Mouse (Mus musculus): ENCODE measurements around the gene Ubac2. TPM values are rescaled to one million over a fixed set of nuclear protein-coding genes. Genes with fewer than 3 reads are reported as not detected.

Gene Ubac2
- polyA plus RNA-seq, 1 experiment from 2014 or later = 22.6 TPM

GRCm38 (mm10) chr14:121983009-121983933 is 104.9 kb downstream of the Ubac2 start:
- H3K4me3 ChIP-seq (replicated peaks) = no peak overlapping the region
- 45% methylated on average over 8 of the region's 8 CpGs for WGBS (ENCODE audit: insufficient replicate concordance)
- no peaks in the 10 kb centered on the region for H3K9me3 ChIP-seq (replicated peaks)
- H3K4me2 ChIP-seq = no peak overlapping the region
- H3K27me3 ChIP-seq = no peaks in the 10 kb centered on the region
- peaks cover 33% of the 10 kb centered on the region for H3K4me1 ChIP-seq (replicated peaks)
- DNase-seq (no peak), ATAC-seq (ENCODE audit: low read depth) (peak; percentile 44; the same call in 1 of the 2 replicates)
- no peaks in the 10 kb centered on the region for H3K36me3 ChIP-seq
- H3K9ac ChIP-seq = no peak overlapping the region
- peak overlapping the region; percentile 20; the same call in 1 of the 2 replicates for H3K27ac ChIP-seq

- Histone ChIP-seq H3K27ac (peak overlapping the region; percentile 23; the same call in 1 of the 2 replicates), H3K4me2 (no peak overlapping the region), H3K36me3 (no peaks in the 10 kb centered on the region), H3K9ac (no peak overlapping the region), H3K9me3 (replicated peaks) (no peaks in the 10 kb centered on the region), H3K4me1 (replicated peaks) (peaks cover 49% of the 10 kb centered on the region), H3K27me3 (no peaks in the 10 kb centered on the region), H3K4me3 (replicated peaks) (no peak overlapping the region)
- no peak for ATAC-seq (ENCODE audit: low read depth)
- 16% methylated on average over 3 of the region's 3 CpGs for WGBS (ENCODE audit: insufficient replicate concordance)
- DNase-seq = no peak
Observed at GRCm38 (mm10) chr14:121985477-121985876, 107.1 kb downstream of the Ubac2 start.

DNA sequence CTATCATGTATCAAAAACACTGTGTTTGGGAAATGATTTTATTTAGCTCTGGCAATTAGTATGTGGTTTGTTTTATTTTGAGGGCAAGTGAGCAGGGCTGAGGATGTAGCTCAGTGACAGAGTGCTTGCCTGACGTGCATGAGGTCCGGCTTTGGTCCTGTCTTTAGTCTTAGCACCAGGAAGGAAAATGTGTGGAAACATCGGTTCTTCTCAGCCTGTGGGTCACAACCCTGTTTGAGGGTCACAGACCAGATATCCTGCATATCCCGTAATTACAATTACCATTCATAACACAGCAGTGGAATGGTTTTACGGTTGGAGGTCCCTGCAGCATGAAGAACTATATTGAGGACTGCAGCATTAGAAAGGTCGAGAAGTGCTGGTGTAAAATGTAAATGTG is 107.6 kb downstream of the Ubac2 start:
- peak; percentile 31; the same call in 1 of the 2 replicates for ATAC-seq (ENCODE audit: low read depth)
- Histone ChIP-seq H3K27ac (no peak overlapping the region), H3K9me3 (replicated peaks) (no peaks in the 10 kb centered on the region), H3K36me3 (no peaks in the 10 kb centered on the region), H3K9ac (no peak overlapping the region), H3K4me3 (replicated peaks) (no peak overlapping the region), H3K27me3 (no peaks in the 10 kb centered on the region), H3K4me2 (no peak overlapping the region), H3K4me1 (replicated peaks) (peaks cover 49% of the 10 kb centered on the region)
- DNase-seq = no peak
- WGBS (ENCODE audit: insufficient replicate concordance) = 56% methylated on average over 6 of the region's 6 CpGs

DNA sequence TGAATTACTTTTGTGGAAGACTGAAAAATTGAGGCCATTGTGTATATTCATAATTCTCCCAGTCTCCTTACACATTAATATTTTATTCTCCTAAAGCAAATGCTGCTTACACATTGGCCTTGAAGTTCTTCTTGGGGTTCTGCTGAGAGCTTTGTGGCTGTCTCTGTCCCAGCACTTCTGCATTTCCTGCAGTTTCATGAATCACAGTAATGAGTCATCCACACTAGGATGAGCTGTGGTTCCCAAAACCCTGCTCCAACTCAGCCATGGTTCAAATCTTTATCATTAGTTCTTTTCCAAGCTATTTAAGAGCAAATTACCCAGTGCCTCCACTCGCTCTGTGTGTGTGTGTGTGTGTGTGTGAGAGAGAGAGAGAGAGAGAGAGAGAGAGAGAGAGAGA is 108.9 kb downstream of the Ubac2 start:
- no peak overlapping the region for H3K4me2 ChIP-seq
- H3K9ac ChIP-seq = no peak overlapping the region
- H3K9me3 ChIP-seq (replicated peaks) = no peaks in the 10 kb centered on the region
- peaks cover 48% of the 10 kb centered on the region for H3K4me1 ChIP-seq (replicated peaks)
- ATAC-seq (ENCODE audit: low read depth) (no peak), DNase-seq (no peak)
- no peaks in the 10 kb centered on the region for H3K36me3 ChIP-seq
- no peaks in the 10 kb centered on the region for H3K27me3 ChIP-seq
- H3K4me3 ChIP-seq (replicated peaks) = no peak overlapping the region
- H3K27ac ChIP-seq = no peak overlapping the region
- WGBS (ENCODE audit: insufficient replicate concordance) = 53% methylated on average over 1 of the region's 1 CpGs

GRCm38 (mm10) chr14:121987691-121988090 is 109.3 kb downstream of the Ubac2 start:
- peaks cover 47% of the 10 kb centered on the region for H3K4me1 ChIP-seq (replicated peaks)
- no peak overlapping the region for H3K4me2 ChIP-seq
- H3K36me3 ChIP-seq = no peaks in the 10 kb centered on the region
- no peaks in the 10 kb centered on the region for H3K9me3 ChIP-seq (replicated peaks)
- DNase-seq (no peak), ATAC-seq (ENCODE audit: low read depth) (no peak)
- 71% methylated on average over 4 of the region's 4 CpGs for WGBS (ENCODE audit: insufficient replicate concordance)
- no peak overlapping the region for H3K27ac ChIP-seq
- no peak overlapping the region for H3K4me3 ChIP-seq (replicated peaks)
- H3K9ac ChIP-seq = no peak overlapping the region
- no peaks in the 10 kb centered on the region for H3K27me3 ChIP-seq

DNA sequence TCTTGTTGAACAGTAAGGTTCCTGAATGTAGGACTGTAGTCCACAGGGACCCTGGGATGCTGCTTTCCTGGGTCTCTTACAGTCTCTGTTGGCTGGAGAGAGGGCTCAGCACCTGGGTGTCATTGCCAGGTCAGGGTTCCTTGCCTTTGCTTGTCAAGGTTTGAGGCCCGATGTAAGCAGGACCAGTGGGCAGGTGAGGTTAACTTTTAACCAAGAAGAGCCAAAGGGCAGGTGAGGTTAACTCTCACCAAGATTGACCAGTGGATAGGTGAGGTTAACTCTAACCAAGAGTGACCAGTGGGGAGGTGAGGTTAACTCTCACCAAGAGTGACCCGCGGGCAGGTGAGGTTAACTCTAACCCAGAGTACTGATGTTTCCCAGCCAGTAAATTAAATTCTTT is 110.9 kb downstream of the Ubac2 start:
- H3K9me3 ChIP-seq (replicated peaks) = no peaks in the 10 kb centered on the region
- H3K4me3 ChIP-seq (replicated peaks) = no peak overlapping the region
- H3K27ac ChIP-seq = no peak overlapping the region
- peaks cover 34% of the 10 kb centered on the region for H3K4me1 ChIP-seq (replicated peaks)
- no peaks in the 10 kb centered on the region for H3K27me3 ChIP-seq
- H3K36me3 ChIP-seq = peaks cover 2% of the 10 kb centered on the region; the same call in 1 of the 2 replicates
- H3K4me2 ChIP-seq = no peak overlapping the region
- no peak overlapping the region for H3K9ac ChIP-seq
- 77% methylated on average over 3 of the region's 3 CpGs for WGBS (ENCODE audit: insufficient replicate concordance)
- DNase-seq (no peak), ATAC-seq (ENCODE audit: low read depth) (no peak)

DNA sequence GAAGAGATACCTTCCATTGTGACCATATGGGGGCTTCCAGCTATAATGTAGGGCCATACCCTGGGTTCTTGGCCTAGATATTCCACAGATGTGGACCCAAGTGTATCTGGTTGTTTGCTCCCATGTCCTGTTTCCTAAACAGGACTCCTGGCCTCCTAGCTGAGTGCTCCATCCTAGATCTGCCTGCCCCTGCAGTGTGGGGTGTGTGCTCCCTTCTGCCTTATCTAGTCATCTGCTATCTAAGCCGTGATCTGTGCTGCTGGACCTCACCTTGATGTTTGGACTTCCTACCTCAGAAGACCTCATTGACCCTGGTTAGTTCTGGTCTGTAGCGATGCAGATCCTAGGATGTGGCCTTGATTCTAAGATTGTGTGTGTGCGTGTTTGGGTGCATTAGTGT is 111.4 kb downstream of the Ubac2 start:
- no peaks in the 10 kb centered on the region for H3K27me3 ChIP-seq
- ATAC-seq (ENCODE audit: low read depth) (no peak), DNase-seq (no peak)
- H3K9me3 ChIP-seq (replicated peaks) = no peaks in the 10 kb centered on the region
- H3K36me3 ChIP-seq = peaks cover 3% of the 10 kb centered on the region; the same call in 1 of the 2 replicates
- no peak overlapping the region for H3K4me3 ChIP-seq (replicated peaks)
- H3K4me2 ChIP-seq = no peak overlapping the region
- 77% methylated on average over 3 of the region's 3 CpGs for WGBS (ENCODE audit: insufficient replicate concordance)
- no peak overlapping the region for H3K27ac ChIP-seq
- peaks cover 34% of the 10 kb centered on the region for H3K4me1 ChIP-seq (replicated peaks)
- no peak overlapping the region for H3K9ac ChIP-seq

DNA sequence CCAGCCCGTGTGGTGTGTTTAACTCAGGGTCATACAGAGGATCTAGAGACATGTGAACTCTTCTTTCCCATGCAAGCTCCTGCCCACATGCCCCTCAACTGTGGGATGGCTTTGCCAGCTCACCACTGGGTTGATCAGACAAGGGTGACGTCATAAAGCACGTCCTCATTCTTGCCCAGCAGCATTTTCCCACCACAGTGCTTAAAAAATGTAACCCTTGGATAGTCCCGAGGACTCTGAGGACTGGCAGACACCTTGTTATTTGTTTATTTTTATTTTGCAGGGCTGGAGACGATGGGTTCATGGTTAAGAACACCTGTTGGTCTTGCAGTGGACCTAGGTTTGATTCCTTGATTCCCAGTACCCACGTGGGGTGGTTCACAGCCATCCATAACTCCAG is 112.5 kb downstream of the Ubac2 start:
- no peak for ATAC-seq (ENCODE audit: low read depth)
- no peak overlapping the region for H3K27ac ChIP-seq
- no peak overlapping the region for H3K4me2 ChIP-seq
- peaks cover 42% of the 10 kb centered on the region for H3K4me1 ChIP-seq (replicated peaks)
- no peaks in the 10 kb centered on the region for H3K9me3 ChIP-seq (replicated peaks)
- H3K9ac ChIP-seq = no peak overlapping the region
- peaks cover 3% of the 10 kb centered on the region; the same call in 1 of the 2 replicates for H3K36me3 ChIP-seq
- no peak for DNase-seq
- 68% methylated on average over 6 of the region's 6 CpGs for WGBS (ENCODE audit: insufficient replicate concordance)
- no peak overlapping the region for H3K4me3 ChIP-seq (replicated peaks)
- H3K27me3 ChIP-seq = no peaks in the 10 kb centered on the region

- Histone ChIP-seq H3K27me3 (no peaks in the 10 kb centered on the region), H3K9ac (no peak overlapping the region), H3K27ac (no peak overlapping the region), H3K4me1 (replicated peaks) (peaks cover 38% of the 10 kb centered on the region), H3K4me3 (replicated peaks) (no peak overlapping the region), H3K4me2 (no peak overlapping the region), H3K9me3 (replicated peaks) (no peaks in the 10 kb centered on the region), H3K36me3 (peaks cover 4% of the 10 kb centered on the region; the same call in 1 of the 2 replicates)
- ATAC-seq (ENCODE audit: low read depth) = no peak
- DNase-seq = no peak
Observed at GRCm38 (mm10) chr14:121991921-121992320, 113.5 kb downstream of the Ubac2 start.

- Histone ChIP-seq H3K9ac (no peak overlapping the region), H3K27ac (no peak overlapping the region), H3K27me3 (no peaks in the 10 kb centered on the region), H3K9me3 (replicated peaks) (no peaks in the 10 kb centered on the region), H3K4me2 (no peak overlapping the region), H3K36me3 (peaks cover 6% of the 10 kb centered on the region; the same call in 1 of the 2 replicates), H3K4me3 (replicated peaks) (no peak overlapping the region), H3K4me1 (replicated peaks) (peaks cover 37% of the 10 kb centered on the region)
- ATAC-seq (ENCODE audit: low read depth) (no peak), DNase-seq (no peak)
- 62% methylated on average over 13 of the region's 13 CpGs for WGBS (ENCODE audit: insufficient replicate concordance)
Observed at GRCm38 (mm10) chr14:121992395-121993280, 114.2 kb downstream of the Ubac2 start.

- H3K9me3 ChIP-seq (replicated peaks) = no peaks in the 10 kb centered on the region
- ATAC-seq (ENCODE audit: low read depth) (no peak), DNase-seq (no peak)
- peaks cover 30% of the 10 kb centered on the region for H3K4me1 ChIP-seq (replicated peaks)
- H3K27me3 ChIP-seq = no peaks in the 10 kb centered on the region
- WGBS (ENCODE audit: insufficient replicate concordance) = 75% methylated on average over 4 of the region's 4 CpGs
- no peak overlapping the region for H3K27ac ChIP-seq
- H3K4me3 ChIP-seq (replicated peaks) = no peak overlapping the region
- no peak overlapping the region for H3K9ac ChIP-seq
- H3K4me2 ChIP-seq = no peak overlapping the region
- peaks cover 6% of the 10 kb centered on the region; the same call in 1 of the 2 replicates for H3K36me3 ChIP-seq
Observed at GRCm38 (mm10) chr14:121993616-121994015, 115.2 kb downstream of the Ubac2 start.
